Mouse (Mus musculus): ENCODE measurements around the gene Spink4. TPM values are rescaled to one million over a fixed set of nuclear protein-coding genes. Genes with fewer than 3 reads are reported as not detected.

Gene Spink4
- not detected for total RNA-seq (2021)

DNA sequence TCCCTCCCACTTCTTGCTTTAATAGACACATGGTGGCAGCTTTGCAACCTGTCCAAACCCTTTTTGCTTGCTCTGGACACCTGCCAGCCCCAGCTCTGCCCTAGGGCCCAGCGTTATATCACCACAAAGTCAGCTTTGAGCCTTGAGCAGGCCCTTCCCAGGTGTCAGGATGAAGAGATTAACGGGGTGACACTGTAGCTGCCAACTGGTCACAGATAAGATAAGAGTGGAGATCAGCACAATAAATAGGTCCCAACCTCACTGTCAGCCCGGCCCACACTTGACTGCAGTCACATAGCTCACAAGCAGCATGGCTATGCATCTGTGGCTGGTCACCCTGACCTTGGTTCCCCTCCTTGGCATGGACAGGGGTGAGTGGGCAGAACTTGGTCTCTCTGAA, at the start of gene Spink4:
TSS of gene Spink4 (plus strand) at position 268 of the 400 bp plus-strand sequence.
- no peak for DNase-seq (ENCODE audit: extremely low spot score in 1 of 2, low spot score in 2 of 2)
- intact Hi-C loops (cut with DNase I) = no loop called here

DNA sequence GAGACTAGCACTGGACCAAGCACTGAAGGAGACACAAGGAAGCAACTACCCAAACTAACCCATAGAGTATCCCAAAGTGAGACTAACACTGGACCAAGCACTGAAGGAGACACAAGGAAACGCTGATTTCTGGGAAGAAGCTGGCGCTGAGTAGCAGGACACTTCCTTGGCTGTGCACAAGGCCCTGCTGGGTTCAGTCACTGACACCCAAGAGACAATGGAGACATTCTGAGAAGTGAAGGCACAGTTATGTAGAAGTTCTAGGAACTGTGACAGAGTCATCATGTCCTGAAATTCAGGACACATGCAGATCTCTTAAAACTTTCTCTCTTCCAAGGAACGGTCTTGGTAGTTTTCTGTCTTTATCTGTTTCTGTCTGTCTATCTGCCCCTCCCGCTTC, 49.6 kb upstream of the Spink4 start:
- intact Hi-C loops (cut with DNase I) = no loop called here
- no peak for DNase-seq (ENCODE audit: extremely low spot score in 1 of 2, low spot score in 2 of 2)

DNA sequence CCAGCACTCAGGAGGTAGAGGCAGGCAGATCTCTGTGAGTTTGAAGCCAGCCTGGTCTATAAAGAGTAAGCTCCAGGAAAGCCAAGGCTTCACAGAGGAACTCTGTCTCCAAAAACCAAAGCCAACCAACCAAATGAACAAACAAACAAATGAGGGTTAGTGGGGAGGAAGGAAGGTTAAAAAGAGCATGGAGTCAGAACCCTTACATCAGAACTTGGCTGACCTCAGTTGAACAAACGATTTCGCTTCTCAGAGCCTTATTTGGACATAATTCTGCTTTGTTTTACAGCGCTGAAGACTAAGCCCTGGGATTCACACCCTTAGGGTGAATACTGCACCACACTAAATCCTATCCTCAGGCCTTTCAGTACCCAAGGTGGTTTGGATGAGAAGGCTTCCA, 47.7 kb upstream of the Spink4 start:
- intact Hi-C loops (cut with DNase I) = no loop called here
- DNase-seq (ENCODE audit: extremely low spot score in 1 of 2, low spot score in 2 of 2) = no peak

DNA sequence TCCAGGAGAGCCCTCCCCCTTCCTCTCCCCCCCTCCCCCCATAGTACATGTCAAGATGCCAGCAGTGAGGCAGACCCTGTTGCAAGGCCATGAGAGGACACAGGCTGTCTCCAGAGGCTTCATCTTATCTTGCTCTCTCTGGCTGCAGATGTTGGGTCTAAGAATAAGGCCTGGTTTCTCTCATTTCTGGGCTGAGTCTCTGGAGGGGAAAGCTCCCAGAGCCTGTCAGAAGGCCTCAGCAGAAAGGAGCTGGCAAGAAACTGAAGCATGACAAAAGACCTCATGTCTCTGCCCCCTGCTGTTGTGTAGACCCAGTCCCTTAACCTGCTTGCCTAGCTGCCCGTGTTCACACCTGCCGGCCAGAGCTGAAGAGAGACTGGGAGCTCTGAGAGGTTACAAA, 46.5 kb upstream of the Spink4 start:
- intact Hi-C loops (cut with DNase I) = no loop called here
- no peak for DNase-seq (ENCODE audit: extremely low spot score in 1 of 2, low spot score in 2 of 2)

DNA sequence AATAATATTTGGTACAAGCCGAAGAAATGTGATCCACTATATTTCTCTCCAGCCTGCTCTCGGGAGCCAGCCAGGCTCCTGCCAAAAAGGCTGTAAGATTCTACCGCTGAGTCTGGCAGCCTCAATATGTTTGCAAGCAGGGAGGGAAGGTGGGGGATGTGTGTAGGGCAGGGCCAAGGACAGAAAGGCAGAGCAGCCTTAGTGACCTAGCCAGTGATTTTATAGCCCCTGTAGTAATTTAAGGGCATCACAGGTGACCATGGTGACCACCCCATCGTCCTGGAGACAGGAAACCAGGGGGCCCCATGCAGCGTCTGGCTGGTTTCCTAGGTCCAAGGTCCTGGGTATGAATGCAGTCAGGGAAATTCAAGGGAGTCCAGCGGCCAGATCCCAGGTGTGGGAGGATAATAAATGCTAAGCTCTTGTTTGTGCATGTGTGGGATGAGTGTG, 45.7 kb upstream of the Spink4 start:
- intact Hi-C loops (cut with DNase I) = no loop called here
- DNase-seq (ENCODE audit: extremely low spot score in 1 of 2, low spot score in 2 of 2) = peak in 1 of 2 experiments; percentile 41

DNA sequence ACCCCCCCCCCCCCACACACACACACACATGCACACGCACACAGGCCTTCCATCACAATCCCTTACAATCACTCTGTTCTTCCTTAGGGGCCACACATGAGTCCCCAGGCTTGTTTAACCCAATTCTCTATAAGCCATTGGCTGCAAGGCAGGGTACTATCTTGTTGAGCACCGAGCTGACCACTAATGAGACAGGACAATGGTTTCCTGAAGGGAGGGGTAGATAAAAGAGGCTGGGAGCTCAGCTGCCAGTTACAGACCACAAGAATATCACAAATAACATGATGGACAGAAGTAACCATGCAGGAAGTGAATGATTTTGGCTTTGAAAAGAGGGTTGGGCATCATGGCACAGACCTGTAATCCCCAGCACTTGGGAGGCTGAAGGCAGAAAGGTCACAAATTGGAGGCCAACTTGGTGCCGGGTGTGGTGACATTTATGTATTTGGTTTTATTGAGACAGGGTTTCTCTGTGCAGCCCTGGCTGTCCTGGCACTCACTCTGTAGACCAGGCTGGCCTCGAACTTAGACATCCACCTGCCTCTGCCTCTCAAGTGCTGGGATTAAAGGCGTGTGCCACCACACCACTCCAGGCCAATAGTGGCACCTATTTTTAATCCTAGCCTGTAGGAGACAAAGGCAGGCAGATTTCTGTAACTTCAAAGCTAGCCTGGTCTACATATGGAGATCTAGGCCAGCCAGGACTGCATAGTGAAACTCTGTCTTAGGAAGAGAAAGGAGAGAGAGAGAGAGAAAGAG, 44.9 kb upstream of the Spink4 start:
- DNase-seq (ENCODE audit: extremely low spot score in 1 of 2, low spot score in 2 of 2) = no peak
- intact Hi-C loops (cut with DNase I) = no loop called here

DNA sequence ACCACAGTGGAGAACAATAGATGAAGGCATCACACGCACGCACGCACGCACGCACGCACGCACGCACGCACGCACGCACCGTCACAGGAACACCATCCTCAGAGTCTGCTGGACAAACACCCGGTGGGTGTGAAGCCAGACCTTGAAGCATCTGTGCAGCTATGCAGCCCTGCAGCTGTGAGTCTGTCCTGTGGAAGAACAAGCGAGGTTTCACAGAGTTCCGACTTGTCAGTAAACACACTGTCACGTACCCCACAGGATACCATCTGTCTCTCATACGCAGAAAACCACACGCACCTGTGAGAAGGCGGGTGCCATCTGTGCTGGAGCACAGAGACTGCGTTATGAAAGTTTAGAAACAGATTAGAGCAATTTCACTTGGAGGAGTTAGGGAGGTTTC, 44.0 kb upstream of the Spink4 start:
- intact Hi-C loops (cut with DNase I) = no loop called here
- peak in 1 of 2 experiments; percentile 53 for DNase-seq (ENCODE audit: extremely low spot score in 1 of 2, low spot score in 2 of 2)

DNA sequence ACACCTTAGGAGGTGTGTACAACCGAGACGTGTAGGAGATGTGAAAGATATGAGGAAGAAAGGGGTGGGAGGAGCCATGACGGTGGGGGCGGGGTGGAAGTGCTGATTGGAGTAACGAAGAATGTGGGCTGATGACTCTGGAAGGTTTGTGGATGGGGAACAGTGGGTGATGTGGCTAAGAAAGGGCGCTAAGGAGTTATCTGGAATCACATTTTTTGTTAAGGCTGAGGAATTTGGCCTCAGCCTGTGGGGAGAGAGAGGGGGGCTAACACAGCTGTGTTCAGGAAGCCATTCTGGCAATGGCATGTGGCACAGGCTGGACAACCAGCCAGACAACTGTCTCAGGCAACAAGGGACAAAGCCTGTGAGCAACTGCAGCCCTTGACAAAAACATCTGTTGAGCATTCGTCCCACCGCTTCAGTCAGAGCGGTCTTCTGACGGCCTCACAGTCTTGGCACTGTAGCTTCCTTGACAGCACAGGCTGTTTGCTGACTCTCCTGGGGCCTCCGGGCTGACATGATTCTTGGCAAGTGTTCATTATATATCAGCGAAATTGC, 43.0 kb upstream of the Spink4 start:
- DNase-seq (ENCODE audit: extremely low spot score in 1 of 2, low spot score in 2 of 2) = peak in 1 of 2 experiments; percentile 48
- intact Hi-C loops (cut with DNase I) = no loop called here

DNA sequence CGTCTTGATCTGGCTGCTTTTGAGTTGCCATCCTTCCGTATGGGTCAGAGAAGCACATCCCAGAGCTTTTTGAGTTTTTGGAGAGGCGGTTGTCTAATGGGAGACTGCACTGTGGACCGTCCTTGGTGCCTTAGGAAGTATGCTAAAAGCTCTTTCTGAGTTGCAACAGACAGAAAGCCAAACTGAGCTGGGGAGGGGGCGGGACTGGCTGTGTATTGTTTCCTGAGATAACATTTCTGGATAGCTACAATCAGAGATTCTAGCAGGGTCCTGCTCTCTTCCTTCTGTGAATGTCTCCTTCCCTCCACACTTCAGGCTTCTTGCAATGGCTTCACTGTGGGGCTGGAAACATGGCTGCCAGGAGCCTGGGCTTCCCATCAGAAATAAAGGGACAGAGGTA, 42.3 kb upstream of the Spink4 start:
- intact Hi-C loops (cut with DNase I) = no loop called here
- no peak for DNase-seq (ENCODE audit: extremely low spot score in 1 of 2, low spot score in 2 of 2)

DNA sequence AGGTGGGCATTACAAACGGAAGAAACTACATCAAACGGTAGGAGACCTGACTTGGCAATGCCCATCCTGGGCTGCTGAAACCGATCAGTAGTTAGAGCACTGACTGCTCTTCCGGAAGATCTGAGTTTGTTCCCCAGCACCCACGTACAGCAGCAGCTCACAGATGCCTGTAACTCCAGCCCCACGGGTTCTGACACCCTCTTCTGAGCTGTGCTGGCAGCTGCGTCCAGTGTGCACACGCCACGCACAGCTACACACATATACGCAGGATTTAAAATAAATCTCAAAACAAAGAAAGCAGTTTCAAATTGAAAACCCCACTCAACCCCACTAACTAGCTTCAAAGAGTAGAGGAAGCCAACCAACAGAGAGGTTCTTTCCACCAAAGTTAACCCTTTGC, 36.7 kb upstream of the Spink4 start:
- no peak for DNase-seq (ENCODE audit: extremely low spot score in 1 of 2, low spot score in 2 of 2)
- intact Hi-C loops (cut with DNase I) = no loop called here

DNA sequence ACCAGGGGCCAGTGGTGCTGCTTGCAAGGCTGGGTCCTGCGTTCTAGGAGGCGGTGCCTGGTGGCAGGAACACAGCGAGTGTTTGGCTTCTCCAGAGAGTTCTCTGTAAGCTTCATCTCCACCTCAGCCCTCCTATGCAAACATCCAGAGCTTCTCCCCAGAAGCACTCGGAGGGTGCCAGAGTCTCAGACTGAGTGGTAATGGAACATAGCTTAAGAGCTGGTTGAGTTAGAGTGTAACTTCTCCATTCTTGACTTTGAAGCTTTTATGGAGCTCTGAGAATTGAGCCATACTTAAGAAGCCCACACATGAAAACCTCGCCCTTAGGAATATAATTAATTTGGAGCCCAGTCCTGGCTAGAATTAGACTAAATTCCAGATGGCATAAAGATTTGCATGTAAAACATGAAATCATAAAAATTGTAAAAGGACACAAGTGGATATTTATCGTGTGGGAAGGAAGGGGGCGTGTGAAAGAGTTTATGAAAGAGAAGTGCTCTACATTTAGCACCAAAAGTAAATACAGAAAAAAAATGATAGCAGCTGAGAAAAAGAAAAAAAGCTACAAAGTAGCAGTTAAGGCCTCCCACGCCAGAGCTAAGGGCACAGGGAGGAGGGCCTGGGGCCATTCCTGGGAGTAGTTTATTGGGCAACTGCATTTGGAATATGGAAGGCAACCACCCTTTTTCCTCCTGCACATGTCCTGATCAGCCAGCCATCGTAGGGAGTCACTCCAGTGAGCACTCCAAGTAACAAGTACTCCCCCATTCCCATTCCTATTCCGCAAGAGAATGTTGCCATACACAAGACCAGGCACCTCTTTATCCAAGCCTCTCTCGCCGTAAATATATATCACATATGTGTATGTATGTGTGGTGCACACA, 35.3 kb upstream of the Spink4 start:
- intact Hi-C loops (cut with DNase I) = no loop called here
- DNase-seq (ENCODE audit: extremely low spot score in 1 of 2, low spot score in 2 of 2) = no peak

DNA sequence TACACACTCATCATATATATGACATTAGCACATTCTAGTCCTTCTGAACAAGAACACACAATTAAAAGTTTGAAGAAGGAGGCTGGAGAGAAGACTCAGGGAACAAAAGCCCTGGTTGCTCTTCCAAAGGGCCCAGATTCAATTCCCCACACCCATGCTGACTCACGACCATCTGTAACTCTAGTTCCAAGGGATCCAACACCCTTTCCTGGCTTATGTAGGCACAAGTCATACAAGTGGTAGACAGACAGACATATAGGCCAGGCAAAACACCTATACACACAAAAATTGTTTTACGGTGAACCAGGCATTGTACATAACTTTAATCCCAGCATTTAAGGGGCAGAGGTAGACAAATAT, 34.7 kb upstream of the Spink4 start:
- no peak for DNase-seq (ENCODE audit: extremely low spot score in 1 of 2, low spot score in 2 of 2)

DNA sequence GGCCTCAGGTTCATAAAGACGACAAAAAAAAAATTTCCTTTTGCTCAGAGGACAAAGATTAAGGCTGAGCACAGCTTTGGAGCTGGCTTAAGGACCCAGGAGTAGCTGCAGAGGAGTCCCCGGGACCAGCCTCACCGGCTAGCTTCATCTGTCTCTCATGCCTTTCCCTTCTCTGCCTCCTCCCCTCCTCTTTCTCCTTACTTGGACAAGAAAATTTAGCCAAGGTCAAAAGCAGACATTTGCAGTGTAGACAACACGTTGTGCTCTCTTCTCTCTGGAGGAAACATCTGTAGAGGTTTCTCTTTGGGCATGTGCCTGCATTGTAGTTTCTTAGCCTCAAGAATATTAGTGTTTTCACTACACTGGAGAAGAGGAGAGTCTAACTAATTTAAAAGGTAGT, 34.0 kb upstream of the Spink4 start:
- intact Hi-C loops (cut with DNase I) = no loop called here
- no peak for DNase-seq (ENCODE audit: extremely low spot score in 1 of 2, low spot score in 2 of 2)

More for the DNA sequence above, 34.7 kb upstream of the Spink4 start:
- intact Hi-C loops (cut with DNase I) = no loop called here

DNA sequence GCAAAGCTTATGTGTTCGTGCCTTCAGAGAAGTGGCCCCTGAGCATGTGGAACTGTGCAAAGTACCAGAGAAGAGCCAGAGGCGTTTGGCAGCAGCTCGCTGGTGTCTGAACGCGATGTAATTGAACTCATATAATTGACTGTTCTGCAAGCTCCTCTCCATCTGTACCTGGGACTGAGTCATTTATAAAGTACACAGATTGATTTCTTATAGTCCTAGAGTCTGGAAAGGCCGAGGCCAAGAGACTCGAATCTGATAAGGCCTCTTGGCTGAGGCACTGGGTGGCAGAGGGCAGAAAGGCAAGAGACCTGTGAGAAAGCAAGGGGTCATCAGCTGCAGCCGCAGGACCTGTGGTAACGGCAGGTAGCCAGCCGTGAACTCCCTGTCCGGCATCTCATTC, 31.0 kb upstream of the Spink4 start:
- intact Hi-C loops (cut with DNase I) = no loop called here
- no peak for DNase-seq (ENCODE audit: extremely low spot score in 1 of 2, low spot score in 2 of 2)

DNA sequence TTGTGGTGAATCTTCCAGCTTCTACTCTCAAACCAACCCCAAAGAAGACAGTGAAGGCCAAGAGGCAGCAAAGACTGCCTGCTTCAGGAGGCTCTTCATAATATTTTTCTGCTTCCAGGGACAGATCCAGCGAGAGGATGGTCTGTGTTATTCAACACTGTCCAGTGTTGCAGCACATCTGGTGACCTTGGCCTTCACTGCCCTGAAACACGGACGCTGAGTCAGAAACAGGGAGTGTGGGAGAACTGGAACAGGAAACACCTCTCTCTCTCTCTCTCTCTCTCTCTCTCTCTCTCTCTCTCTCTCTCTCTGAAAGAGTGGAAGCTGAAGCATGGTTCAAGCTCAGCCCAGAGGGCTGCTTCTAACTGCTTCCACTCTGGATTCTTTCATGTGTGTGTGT, 30.6 kb upstream of the Spink4 start:
- DNase-seq (ENCODE audit: extremely low spot score in 1 of 2, low spot score in 2 of 2) = no peak
- intact Hi-C loops (cut with DNase I) = no loop called here

DNA sequence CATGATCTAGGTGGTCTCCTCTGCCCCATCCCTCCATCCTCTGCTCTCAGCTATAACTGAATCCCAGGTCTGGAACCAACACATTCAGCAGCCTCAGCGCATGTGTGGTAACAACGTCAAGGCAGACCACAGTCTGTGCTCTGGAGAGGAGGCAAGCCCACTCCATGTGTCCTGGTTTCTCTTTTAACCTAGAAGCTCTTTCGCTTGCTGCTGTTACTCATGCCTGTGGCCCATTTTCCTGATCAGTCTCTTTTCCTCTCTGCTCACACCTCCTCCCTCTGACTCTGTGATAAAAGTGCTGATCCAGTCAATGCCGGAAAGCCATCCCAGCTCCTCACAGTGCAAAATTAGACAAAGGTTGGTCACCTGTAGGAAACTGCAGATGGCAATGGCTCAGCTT, 29.9 kb upstream of the Spink4 start:
- intact Hi-C loops (cut with DNase I) = no loop called here
- no peak for DNase-seq (ENCODE audit: extremely low spot score in 1 of 2, low spot score in 2 of 2)

DNA sequence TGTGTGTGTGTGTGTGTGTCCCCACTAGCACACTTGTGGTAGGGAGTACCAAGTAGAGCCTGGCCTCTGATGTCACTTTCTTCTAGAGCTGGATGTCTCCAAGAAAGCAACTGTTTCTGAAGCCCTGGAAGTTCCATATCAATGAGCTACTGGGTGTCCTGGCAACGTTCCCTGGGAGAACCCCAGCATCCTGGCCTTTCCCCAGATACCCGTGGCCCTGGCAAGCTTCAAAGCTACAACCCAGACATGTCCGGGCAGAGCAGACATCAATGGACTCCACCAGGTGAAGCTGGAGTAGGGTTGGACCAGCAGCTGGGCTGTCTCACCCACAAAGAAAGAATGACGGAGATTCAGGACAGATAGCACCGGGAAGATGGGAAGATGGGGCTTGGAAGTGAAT, 28.6 kb upstream of the Spink4 start:
- no peak for DNase-seq (ENCODE audit: extremely low spot score in 1 of 2, low spot score in 2 of 2)
- intact Hi-C loops (cut with DNase I) = no loop called here

DNA sequence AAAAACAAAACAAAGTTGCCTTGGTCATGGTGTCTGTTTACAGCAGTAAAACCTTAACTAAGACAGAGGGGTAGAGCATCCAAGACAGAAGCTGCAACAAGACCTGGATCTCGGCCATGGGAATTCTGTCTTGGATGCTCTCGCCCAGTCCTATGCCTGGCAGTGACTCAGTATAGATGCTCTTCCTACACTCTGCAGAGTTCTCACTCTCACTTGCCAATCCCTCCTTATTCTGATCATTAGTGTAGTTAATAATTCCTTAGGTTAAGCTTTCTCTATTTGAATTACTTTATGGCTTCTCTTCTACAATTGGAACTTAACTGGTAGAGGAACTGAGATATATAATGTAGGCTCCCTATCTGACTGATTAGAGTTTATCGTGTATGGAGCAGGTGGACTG, 24.7 kb upstream of the Spink4 start:
- intact Hi-C loops (cut with DNase I) = no loop called here
- DNase-seq (ENCODE audit: extremely low spot score in 1 of 2, low spot score in 2 of 2) = no peak

DNA sequence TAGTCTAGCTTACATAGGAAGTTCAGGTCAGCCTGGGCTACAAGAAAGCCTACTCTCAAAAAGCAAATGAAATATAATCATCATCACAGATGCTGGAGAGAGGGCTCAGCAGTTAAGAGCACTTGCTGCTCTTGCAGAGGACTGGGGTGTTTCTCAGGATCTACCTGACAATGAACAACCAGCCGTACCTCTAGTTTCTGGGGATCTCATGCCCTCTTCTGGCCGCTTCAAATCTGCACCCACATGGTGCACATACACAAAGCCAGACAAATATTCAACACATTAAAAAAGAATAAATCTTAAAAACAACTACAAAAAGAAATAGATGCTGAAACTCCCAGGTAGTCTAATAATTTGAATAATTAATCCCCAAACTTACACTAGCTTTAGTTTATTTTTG, 24.2 kb upstream of the Spink4 start:
- intact Hi-C loops (cut with DNase I) = no loop called here
- no peak for DNase-seq (ENCODE audit: extremely low spot score in 1 of 2, low spot score in 2 of 2)

DNA sequence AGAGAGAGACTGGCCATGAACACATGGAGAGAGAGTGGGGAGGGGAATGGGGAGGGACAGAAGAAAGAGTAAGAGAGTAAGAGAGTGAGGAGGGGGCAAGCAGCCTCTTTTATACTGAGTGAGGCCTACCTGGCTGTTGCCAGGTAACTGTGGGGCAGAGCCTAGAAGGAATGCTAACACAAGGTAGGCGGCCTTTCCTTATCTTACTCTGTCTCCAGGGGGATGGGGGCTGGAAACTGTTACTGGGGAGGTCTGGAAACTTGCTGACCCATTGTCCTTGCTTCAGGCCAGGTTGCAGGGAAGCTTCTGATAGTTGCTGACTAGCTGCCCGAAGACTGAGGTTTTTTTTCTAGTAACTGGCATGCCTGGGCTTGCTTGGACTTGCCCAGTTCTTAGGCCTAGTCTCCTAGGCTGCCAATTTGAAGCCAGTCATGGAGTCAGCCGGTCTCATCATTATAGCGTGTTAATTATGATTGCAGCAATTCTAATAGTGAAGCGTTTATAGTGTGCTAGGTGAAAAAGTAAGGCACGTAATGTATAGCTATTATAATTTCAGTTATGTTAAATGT, 21.3 kb upstream of the Spink4 start:
- intact Hi-C loops (cut with DNase I) = no loop called here
- DNase-seq (ENCODE audit: extremely low spot score in 1 of 2, low spot score in 2 of 2) = no peak

Measured in left cerebral cortex, postnatal 10 days (tissue).